Mouse (Mus musculus) sigmoid colon, adult 10 weeks (tissue): Measurements from ENCODE around the gene Zfp729b. TPM values are rescaled to one million over a fixed set of nuclear protein-coding genes. Genes with fewer than 3 reads are reported as not detected.

Experiments
- polyA plus RNA-seq: library from polyadenylated mRNA; stranded (reverse); fragments of 350-450 nt; fragmentation: Illumina TruSeq; extraction: RNeasy Lipid Tissue Mini Kit (QIAGEN cat#74804); gene quantifications from one replicate; pipeline ENCODE4 v1.2.3, GENCODE M21; 2014; ENCODE audit warnings: low read depth, low replicate concordance

The Zfp729b gene
- 56.4 TPM for polyA plus RNA-seq

GRCm38 (mm10) chr13:67609066-67609876 lies at the start of gene Zfp729b:
Gene Zfp729b (minus strand): TSS chr13:67609707.

GRCm38 (mm10) chr13:67637294-67638007 lies 27.9 kb upstream of the Zfp729b start, which contains the start of the genes Gm49345 and Zfp729a:
Gene Gm49345 (minus strand): TSS chr13:67637769.
Gene Zfp729a (minus strand): TSS chr13:67637791.

GRCm38 (mm10) chr13:67553730-67554129 lies 55.8 kb downstream of the Zfp729b start, which contains the start of gene Zfp748:
Gene Zfp748 (minus strand): TSS chr13:67553830.

Other genes with a start within 250 kb of the Zfp729b start
- gene Gm28044, start 249.2 kb downstream of the Zfp729b start, polyA plus RNA-seq = 1.4 TPM
- 27.4 TPM for gene Zfp953, start 249.1 kb downstream of the Zfp729b start, polyA plus RNA-seq
- 2.2 TPM for gene Gm28041, start 234.0 kb downstream of the Zfp729b start, polyA plus RNA-seq
- gene Zfp456, start 233.9 kb downstream of the Zfp729b start, polyA plus RNA-seq = 16.1 TPM
- 49.9 TPM for gene Zfp429, start 209.9 kb downstream of the Zfp729b start, polyA plus RNA-seq
- 8.2 TPM for gene Zfp459, start 188.3 kb downstream of the Zfp729b start, polyA plus RNA-seq
- 69.4 TPM for gene Zfp874a, start 158.1 kb downstream of the Zfp729b start, polyA plus RNA-seq
- 55.0 TPM for gene Zfp874b, start 125.4 kb downstream of the Zfp729b start, polyA plus RNA-seq
- 38.5 TPM for gene Zfp58, start 109.2 kb downstream of the Zfp729b start, polyA plus RNA-seq
- not detected for gene Gm26965, start 83.6 kb downstream of the Zfp729b start, polyA plus RNA-seq
- gene Zfp87, start 83.5 kb downstream of the Zfp729b start, polyA plus RNA-seq = 28.9 TPM
- 36.7 TPM for gene Zfp748, start 55.9 kb downstream of the Zfp729b start, polyA plus RNA-seq
- gene Gm49345, start 28.1 kb upstream of the Zfp729b start, polyA plus RNA-seq = not detected
- 53.6 TPM for gene Zfp729a, start 28.1 kb upstream of the Zfp729b start, polyA plus RNA-seq
- gene Zfp738, start 77.4 kb upstream of the Zfp729b start, polyA plus RNA-seq = 23.0 TPM
- 43.7 TPM for gene Zfp65, start 119.5 kb upstream of the Zfp729b start, polyA plus RNA-seq
- gene Zfp85, start 145.5 kb upstream of the Zfp729b start, polyA plus RNA-seq = 20.4 TPM
- gene Zfp493, start 170.0 kb upstream of the Zfp729b start, polyA plus RNA-seq = 9.1 TPM
- 25.5 TPM for gene Zfp273, start 204.0 kb upstream of the Zfp729b start, polyA plus RNA-seq
- gene Gm10037, start 221.4 kb upstream of the Zfp729b start, polyA plus RNA-seq = 1.1 TPM